Mouse (Mus musculus) liver, postnatal 0 days (tissue): ENCODE data around the gene Olfr1414.

ENCODE experiments used
- CTCF ChIP-seq: sonication (generic); IDR thresholded peaks from 2 replicates; pipeline ENCODE4 v1.5.1; 2016; ENCODE audit warnings: antibody characterized with exemption, low read depth
- EP300 ChIP-seq: IDR thresholded peaks from 2 replicates; pipeline ENCODE4 v1.6.1; 2016; ENCODE audit warnings: antibody characterized with exemption, low read depth, mild to moderate bottlenecking

DNA sequence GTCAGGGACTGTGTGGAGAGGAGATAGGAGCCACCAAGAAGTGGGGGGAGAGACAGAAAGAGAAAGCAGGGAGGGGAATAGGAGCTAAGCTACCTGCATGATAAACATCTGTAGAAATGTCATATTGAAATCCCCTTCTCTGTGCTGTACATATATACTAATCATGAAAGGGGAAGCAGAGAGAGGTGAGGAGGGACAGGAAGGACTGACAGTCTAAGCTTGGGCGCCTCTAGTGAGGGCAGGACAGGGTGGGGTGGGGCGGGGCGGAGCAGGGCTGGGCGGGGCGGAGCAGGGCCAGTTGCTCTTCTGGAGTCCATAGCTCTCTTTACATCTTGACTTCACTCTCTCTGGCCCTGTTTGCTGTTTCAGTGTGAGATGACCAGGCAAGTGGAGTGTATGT is 18.5 kb upstream of the Olfr1414 start:
- no peak for TF ChIP-seq CTCF
- no peak for TF ChIP-seq EP300
